Mouse (Mus musculus): ENCODE measurements around the gene Hoxd9. TPM values are rescaled to one million over a fixed set of nuclear protein-coding genes. Genes with fewer than 3 reads are reported as not detected.
A peak's percentile ranks its signal among the peaks of the same experiment; 100 is the strongest.

Gene Hoxd9
- polyA plus RNA-seq, 1 experiment from 2014 or later: 0.10 TPM

DNA sequence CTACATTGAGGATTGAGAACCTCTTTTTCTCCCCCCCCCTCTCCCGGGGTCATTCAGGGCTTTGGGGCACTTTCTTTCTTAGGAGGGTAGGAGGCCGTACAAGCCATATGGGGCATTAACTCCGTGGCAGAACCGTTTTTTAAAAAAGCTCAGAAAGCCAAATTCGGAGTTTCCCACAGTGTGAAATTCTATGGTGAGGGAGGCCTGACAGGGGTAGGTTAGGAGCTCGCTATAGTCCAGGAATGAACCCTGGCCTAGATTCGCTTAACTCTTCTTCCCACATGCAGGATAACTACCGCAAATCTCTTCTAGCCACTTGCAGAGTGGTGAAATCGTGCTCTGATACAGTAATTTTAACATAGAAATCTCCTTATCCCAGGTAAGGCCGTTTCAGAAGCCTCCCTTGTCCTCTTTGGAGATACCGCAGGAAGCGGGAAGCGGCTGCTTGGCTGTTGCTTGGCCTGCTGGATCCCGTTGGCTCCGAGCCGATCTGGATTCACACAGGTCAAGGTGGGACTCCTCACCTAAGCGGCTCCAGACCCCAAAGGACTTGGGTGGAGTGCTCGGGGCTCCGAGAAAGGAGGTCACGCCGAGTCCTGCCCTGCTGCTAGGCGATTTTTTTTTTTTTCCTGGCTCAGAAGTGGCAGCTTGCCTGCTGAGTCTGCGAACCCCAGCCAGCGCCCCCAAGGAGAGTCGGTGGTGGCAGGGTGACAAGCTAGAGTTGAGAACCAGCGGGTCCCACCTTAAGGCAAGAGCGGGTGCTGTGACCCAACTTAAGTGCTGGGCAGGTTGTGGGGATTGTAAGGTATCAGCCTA, 37.7 kb downstream of the Hoxd9 start:
- ATAC-seq (replicated peaks; ENCODE audit: insufficient number of reproducible peaks, low FRiP score, low TSS enrichment, low read depth) (no peak), DNase-seq (ENCODE audit: low spot score) (peak; percentile 36)
- no peak overlapping the region for H3K27ac ChIP-seq (replicated peaks; ENCODE audit: low read depth, low read length)
- peaks cover 95% of the 10 kb centered on the region for H3K27me3 ChIP-seq (ENCODE audit: control insufficient read depth, insufficient read depth, low read length)
- H3K4me3 ChIP-seq (ENCODE audit: low read depth, low read length): no peak overlapping the region
- H3K4me2 ChIP-seq (ENCODE audit: low read depth, low read length): no peak overlapping the region
- no peak overlapping the region for H3K9ac ChIP-seq (replicated peaks; ENCODE audit: low read length)
- no peaks in the 10 kb centered on the region for H3K36me3 ChIP-seq (replicated peaks; ENCODE audit: control insufficient read depth, insufficient read depth, low read depth, low read length)
- under 1% methylated on average over 27 of the region's 27 CpGs for WGBS
- H3K9me3 ChIP-seq (replicated peaks; ENCODE audit: control insufficient read depth, low read length): no peaks in the 10 kb centered on the region
- H3K4me1 ChIP-seq (ENCODE audit: control insufficient read depth, insufficient read depth, low read length): no peaks in the 10 kb centered on the region

DNA sequence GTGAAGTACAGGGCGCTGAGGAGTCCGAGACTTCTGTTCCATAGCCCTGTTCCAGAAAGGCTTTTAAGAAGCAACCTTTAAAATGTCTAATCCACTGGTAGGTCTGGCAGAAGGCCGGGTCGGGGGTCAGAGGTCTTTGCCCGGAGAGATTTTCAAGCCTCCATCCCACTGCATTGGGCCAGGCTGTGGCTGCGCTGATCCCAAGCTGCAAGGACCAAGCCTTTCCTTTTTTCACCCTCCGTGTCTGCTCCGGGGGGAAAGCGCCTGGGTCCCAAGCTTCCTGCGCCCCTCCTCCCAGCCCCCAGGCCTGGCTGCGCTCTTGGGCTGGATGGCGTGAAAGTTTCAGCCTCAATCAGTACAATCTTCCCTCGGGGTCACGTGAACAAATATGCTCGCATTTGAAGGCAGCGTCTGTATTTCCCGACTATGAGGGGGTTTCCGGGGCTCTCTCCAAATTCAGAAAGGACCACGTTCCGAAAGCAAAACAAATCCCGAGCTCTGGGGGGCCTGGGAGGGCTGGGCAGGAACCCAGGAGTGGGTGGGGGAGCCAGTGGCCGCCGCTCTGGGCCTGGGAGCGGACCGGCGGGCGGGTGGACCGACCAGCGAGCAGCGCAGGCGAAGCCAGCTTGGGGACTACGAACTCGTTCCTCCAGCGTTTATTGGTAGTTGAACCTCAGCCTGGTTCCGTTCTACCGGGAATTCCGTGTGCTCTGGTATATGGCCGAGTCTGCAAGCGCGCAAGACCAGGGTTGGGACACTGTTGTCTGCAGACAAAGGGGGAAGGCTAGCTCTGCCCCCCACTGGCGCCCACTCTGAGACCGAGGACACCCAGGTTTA, 38.5 kb downstream of the Hoxd9 start:
- DNase-seq (ENCODE audit: low spot score) (peak; percentile 26), ATAC-seq (replicated peaks; ENCODE audit: insufficient number of reproducible peaks, low FRiP score, low TSS enrichment, low read depth) (no peak)
- Histone ChIP-seq H3K4me3 (ENCODE audit: low read depth, low read length) (no peak overlapping the region), H3K36me3 (replicated peaks; ENCODE audit: control insufficient read depth, insufficient read depth, low read depth, low read length) (no peaks in the 10 kb centered on the region), H3K4me2 (ENCODE audit: low read depth, low read length) (peak overlapping the region; percentile 5; the same call in 1 of the 2 replicates), H3K9me3 (replicated peaks; ENCODE audit: control insufficient read depth, low read length) (no peaks in the 10 kb centered on the region), H3K27me3 (ENCODE audit: control insufficient read depth, insufficient read depth, low read length) (peaks cover 95% of the 10 kb centered on the region), H3K9ac (replicated peaks; ENCODE audit: low read length) (no peak overlapping the region), H3K4me1 (ENCODE audit: control insufficient read depth, insufficient read depth, low read length) (no peaks in the 10 kb centered on the region), H3K27ac (replicated peaks; ENCODE audit: low read depth, low read length) (no peak overlapping the region)
- WGBS: under 1% methylated on average over 42 of the region's 42 CpGs

DNA sequence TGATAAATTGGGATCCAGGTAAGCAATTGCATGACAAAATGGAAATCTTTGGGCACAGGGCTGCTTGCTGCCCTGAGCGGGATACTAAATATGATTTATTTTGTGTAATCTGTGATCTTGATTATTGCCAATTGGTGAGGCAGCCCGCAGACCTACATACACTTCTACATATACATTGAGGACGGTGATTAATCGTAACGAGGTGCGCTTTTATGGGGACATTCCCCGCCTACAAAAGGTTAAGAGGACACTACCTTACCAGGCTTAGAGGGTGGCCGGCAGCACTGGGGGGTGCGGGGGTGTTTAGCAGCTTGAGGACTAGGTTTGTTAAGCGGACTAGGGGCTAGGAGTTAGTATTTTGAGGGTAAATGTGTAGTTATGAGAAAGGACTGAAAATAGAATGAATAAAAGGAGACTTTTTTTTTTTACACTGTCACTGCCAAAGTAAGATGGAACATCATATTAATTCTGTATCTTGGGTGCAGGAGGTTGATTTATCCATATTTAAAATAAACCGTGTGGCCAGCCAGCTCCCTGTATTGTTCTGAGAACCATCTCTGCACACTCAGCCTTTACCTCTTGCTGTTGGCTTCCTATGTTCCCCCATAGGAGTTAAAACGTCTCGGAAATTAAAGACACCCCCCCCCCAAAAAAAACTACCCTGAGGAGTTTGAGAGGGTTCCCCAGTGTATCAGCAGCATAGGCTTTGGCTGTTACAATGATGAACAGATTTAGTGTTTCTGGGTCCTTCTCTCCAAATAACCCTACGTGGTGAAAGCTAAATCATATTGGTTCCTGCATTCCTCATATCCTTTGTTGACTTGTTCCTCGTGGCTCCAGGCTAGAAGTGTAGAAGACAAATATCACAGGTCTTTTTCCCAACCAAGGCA, 39.4 kb downstream of the Hoxd9 start:
- Histone ChIP-seq H3K27ac (replicated peaks; ENCODE audit: low read depth, low read length) (no peak overlapping the region), H3K36me3 (replicated peaks; ENCODE audit: control insufficient read depth, insufficient read depth, low read depth, low read length) (no peaks in the 10 kb centered on the region), H3K4me3 (ENCODE audit: low read depth, low read length) (no peak overlapping the region), H3K27me3 (ENCODE audit: control insufficient read depth, insufficient read depth, low read length) (peaks cover 97% of the 10 kb centered on the region), H3K4me1 (ENCODE audit: control insufficient read depth, insufficient read depth, low read length) (no peaks in the 10 kb centered on the region), H3K9ac (replicated peaks; ENCODE audit: low read length) (no peak overlapping the region), H3K4me2 (ENCODE audit: low read depth, low read length) (no peak overlapping the region), H3K9me3 (replicated peaks; ENCODE audit: control insufficient read depth, low read length) (no peaks in the 10 kb centered on the region)
- ATAC-seq (replicated peaks; ENCODE audit: insufficient number of reproducible peaks, low FRiP score, low TSS enrichment, low read depth): no peak
- no peak for DNase-seq (ENCODE audit: low spot score)
- 2% methylated on average over 15 of the region's 15 CpGs for WGBS

DNA sequence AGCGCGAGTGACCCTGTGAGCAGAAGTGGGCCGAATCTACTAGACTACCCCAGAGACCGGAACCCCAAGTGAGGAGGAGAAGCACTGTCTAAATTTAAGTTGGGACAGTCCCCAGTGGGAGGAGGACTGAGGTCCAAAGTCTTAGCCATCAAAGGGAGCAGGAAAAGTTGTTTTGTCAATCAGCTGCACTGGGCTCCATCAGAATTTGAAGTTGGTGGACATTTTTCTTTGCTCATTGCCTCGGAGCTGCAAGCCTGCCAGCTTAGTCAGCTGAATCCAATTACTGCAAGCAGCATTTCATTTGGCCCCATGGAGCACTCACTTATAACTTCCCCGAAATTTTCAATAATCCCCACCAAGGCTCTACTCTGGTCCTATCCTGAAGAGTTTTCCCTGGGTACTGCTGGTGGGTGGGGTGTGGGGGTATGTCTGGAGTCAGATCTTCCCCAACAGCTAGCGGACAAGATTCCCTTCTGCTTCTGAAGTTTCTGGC, 40.1 kb downstream of the Hoxd9 start:
- no peaks in the 10 kb centered on the region for H3K9me3 ChIP-seq (replicated peaks; ENCODE audit: control insufficient read depth, low read length)
- ATAC-seq (replicated peaks; ENCODE audit: insufficient number of reproducible peaks, low FRiP score, low TSS enrichment, low read depth): no peak
- no peak overlapping the region for H3K9ac ChIP-seq (replicated peaks; ENCODE audit: low read length)
- no peak overlapping the region for H3K4me3 ChIP-seq (ENCODE audit: low read depth, low read length)
- DNase-seq (ENCODE audit: low spot score): no peak
- 2% methylated on average over 7 of the region's 7 CpGs for WGBS
- H3K4me1 ChIP-seq (ENCODE audit: control insufficient read depth, insufficient read depth, low read length): no peaks in the 10 kb centered on the region
- no peaks in the 10 kb centered on the region for H3K36me3 ChIP-seq (replicated peaks; ENCODE audit: control insufficient read depth, insufficient read depth, low read depth, low read length)
- H3K27ac ChIP-seq (replicated peaks; ENCODE audit: low read depth, low read length): no peak overlapping the region
- no peak overlapping the region for H3K4me2 ChIP-seq (ENCODE audit: low read depth, low read length)
- peaks cover 91% of the 10 kb centered on the region for H3K27me3 ChIP-seq (ENCODE audit: control insufficient read depth, insufficient read depth, low read length)

DNA sequence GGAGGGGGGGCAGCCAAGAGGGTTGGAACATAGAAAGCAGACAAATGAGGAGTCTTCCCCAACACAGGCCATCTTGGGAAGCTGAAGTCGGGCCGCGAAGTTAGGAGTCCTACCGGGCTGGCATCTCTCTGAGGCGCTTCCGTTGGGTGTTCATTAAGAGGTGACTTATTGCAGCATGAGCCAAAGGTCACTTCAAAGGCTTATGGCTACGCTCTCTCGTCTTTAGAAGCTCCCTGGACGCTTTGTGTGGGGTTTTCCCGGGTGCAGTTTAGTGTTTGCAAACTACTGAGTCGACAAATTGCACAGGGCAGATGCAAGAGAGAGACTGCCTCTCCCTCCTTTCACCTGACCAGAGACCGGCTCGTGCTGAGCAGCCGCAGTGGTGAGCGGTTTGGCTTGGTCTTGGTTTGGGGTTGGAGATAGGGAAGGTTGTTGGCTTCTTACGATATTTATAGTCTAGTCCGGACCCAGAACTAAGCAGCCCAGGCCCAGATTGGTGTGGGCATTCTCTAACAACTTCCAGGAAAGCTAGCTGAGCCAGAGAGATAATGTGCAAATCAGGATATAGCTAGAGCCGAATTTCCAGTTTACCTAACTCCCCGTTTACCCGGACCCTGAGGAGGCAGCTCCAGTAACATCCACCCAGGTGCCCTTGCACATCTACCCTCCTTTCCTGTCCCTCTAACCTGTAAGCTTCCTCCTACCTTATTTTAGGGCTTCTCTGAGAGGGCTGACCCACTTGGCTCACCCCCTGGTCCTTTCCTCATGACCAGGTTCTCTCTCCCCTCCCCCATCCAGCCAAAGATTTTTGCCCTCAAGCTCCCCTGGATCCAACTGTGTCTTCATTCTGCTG, 41.3 kb downstream of the Hoxd9 start:
- Histone ChIP-seq H3K4me2 (ENCODE audit: low read depth, low read length) (no peak overlapping the region), H3K4me3 (ENCODE audit: low read depth, low read length) (no peak overlapping the region), H3K27ac (replicated peaks; ENCODE audit: low read depth, low read length) (no peak overlapping the region), H3K4me1 (ENCODE audit: control insufficient read depth, insufficient read depth, low read length) (no peaks in the 10 kb centered on the region), H3K36me3 (replicated peaks; ENCODE audit: control insufficient read depth, insufficient read depth, low read depth, low read length) (no peaks in the 10 kb centered on the region), H3K9me3 (replicated peaks; ENCODE audit: control insufficient read depth, low read length) (no peaks in the 10 kb centered on the region), H3K27me3 (ENCODE audit: control insufficient read depth, insufficient read depth, low read length) (peaks cover 89% of the 10 kb centered on the region), H3K9ac (replicated peaks; ENCODE audit: low read length) (no peak overlapping the region; the same call in 1 of the 2 replicates)
- ATAC-seq (replicated peaks; ENCODE audit: insufficient number of reproducible peaks, low FRiP score, low TSS enrichment, low read depth) (no peak), DNase-seq (ENCODE audit: low spot score) (no peak)
- under 1% methylated on average over 20 of the region's 20 CpGs for WGBS

DNA sequence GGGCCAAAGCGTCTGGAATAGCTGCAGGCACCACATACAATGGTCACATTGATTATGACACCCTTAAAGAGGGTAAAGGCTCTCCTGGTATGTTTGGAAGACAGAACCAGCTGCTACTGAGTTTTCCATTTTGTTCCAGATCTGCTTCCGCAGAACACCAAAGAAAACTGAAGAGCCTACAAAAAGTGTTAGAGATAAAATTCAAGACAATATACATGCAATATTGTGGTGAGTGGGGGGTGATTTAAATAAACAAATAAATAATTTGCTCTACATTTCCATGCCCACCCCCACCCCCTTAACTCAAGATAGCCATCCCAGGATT, 41.9 kb downstream of the Hoxd9 start:
- ATAC-seq (replicated peaks; ENCODE audit: insufficient number of reproducible peaks, low FRiP score, low TSS enrichment, low read depth) (no peak), DNase-seq (ENCODE audit: low spot score) (no peak)
- H3K36me3 ChIP-seq (replicated peaks; ENCODE audit: control insufficient read depth, insufficient read depth, low read depth, low read length): no peaks in the 10 kb centered on the region
- WGBS: 2% methylated on average over 2 of the region's 2 CpGs
- H3K27ac ChIP-seq (replicated peaks; ENCODE audit: low read depth, low read length): no peak overlapping the region
- H3K27me3 ChIP-seq (ENCODE audit: control insufficient read depth, insufficient read depth, low read length): peaks cover 92% of the 10 kb centered on the region
- H3K4me3 ChIP-seq (ENCODE audit: low read depth, low read length): no peak overlapping the region
- no peaks in the 10 kb centered on the region for H3K4me1 ChIP-seq (ENCODE audit: control insufficient read depth, insufficient read depth, low read length)
- H3K9me3 ChIP-seq (replicated peaks; ENCODE audit: control insufficient read depth, low read length): no peaks in the 10 kb centered on the region
- no peak overlapping the region for H3K9ac ChIP-seq (replicated peaks; ENCODE audit: low read length)
- no peak overlapping the region for H3K4me2 ChIP-seq (ENCODE audit: low read depth, low read length)

DNA sequence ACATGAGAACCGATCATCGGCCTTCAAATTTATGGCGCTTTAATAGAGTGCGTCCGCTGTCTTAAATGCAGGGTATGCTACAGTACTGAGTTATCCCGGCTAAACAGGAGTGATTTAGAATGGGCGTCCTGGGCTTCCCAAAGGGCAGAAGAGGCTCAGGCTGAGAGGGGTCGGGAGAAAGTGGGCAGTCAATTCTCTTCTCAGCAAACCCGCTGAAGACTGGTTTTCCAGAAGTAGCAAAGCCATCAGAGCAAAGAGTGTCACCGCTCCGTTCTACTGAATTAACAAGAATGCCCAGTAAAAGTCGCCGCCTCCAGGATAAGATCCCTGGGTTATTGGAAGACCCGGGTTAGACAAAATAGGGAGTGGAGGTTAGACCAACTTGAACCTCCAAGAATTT, 42.3 kb downstream of the Hoxd9 start:
- Histone ChIP-seq H3K4me1 (ENCODE audit: control insufficient read depth, insufficient read depth, low read length) (no peaks in the 10 kb centered on the region), H3K4me2 (ENCODE audit: low read depth, low read length) (no peak overlapping the region), H3K4me3 (ENCODE audit: low read depth, low read length) (no peak overlapping the region), H3K9ac (replicated peaks; ENCODE audit: low read length) (no peak overlapping the region), H3K27me3 (ENCODE audit: control insufficient read depth, insufficient read depth, low read length) (peaks cover 92% of the 10 kb centered on the region), H3K9me3 (replicated peaks; ENCODE audit: control insufficient read depth, low read length) (no peaks in the 10 kb centered on the region), H3K36me3 (replicated peaks; ENCODE audit: control insufficient read depth, insufficient read depth, low read depth, low read length) (no peaks in the 10 kb centered on the region), H3K27ac (replicated peaks; ENCODE audit: low read depth, low read length) (no peak overlapping the region)
- no peak for ATAC-seq (replicated peaks; ENCODE audit: insufficient number of reproducible peaks, low FRiP score, low TSS enrichment, low read depth)
- DNase-seq (ENCODE audit: low spot score): no peak
- WGBS: 1% methylated on average over 14 of the region's 14 CpGs
